Mouse (Mus musculus): ENCODE results near the gene Dcps.

DNA sequence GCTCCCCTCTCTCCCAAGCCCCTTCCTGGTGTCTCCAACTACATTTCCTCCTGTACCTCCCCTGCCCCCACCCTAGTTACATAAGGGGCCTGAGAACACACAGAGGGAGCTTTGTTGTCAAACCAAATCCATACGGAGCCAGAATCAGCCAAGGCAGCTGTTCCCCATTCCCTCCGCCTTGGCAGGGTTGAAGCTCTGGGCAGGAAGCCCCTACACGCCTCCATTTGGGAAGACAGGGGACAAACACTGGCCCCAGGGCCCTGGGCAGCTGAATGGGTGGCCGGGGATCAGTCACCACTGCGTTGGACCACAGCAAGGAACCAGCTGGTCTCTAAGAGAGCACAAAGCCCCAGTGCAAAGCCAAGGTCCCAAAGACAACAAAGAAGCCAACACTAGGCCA lies 66.9 kb downstream of the Dcps start:
- TF ChIP-seq CTCF (IDR thresholded peaks at IDR 0.05; ENCODE audit: low read depth, low read length): no peak
- TF ChIP-seq POLR2A (IDR thresholded peaks at IDR 0.05; ENCODE audit: extremely low read depth, insufficient read depth, low read length): no peak

Measured in liver, adult 2 months (tissue).